Mouse (Mus musculus): ENCODE results near the gene Dnah8.

GRCm38 (mm10) chr17:30590417-30591198, 33.5 kb upstream of the Dnah8 start:
- TF ChIP-seq CTCF (IDR thresholded peaks at IDR 0.05; ENCODE audit: extremely low read depth, insufficient read depth, low read length): peak; percentile 49
- no peak for TF ChIP-seq POLR2A (IDR thresholded peaks at IDR 0.05; ENCODE audit: extremely low read depth, insufficient read depth, low read length)
